Mouse (Mus musculus) spleen, adult 12 weeks (tissue): ENCODE results near the gene Cables2.

Source experiments
- DNase-seq: peaks from one replicate; pipeline ENCODE4 v3.0.0; 2022; ENCODE audit warnings: low spot score

Cables2 gene

DNA sequence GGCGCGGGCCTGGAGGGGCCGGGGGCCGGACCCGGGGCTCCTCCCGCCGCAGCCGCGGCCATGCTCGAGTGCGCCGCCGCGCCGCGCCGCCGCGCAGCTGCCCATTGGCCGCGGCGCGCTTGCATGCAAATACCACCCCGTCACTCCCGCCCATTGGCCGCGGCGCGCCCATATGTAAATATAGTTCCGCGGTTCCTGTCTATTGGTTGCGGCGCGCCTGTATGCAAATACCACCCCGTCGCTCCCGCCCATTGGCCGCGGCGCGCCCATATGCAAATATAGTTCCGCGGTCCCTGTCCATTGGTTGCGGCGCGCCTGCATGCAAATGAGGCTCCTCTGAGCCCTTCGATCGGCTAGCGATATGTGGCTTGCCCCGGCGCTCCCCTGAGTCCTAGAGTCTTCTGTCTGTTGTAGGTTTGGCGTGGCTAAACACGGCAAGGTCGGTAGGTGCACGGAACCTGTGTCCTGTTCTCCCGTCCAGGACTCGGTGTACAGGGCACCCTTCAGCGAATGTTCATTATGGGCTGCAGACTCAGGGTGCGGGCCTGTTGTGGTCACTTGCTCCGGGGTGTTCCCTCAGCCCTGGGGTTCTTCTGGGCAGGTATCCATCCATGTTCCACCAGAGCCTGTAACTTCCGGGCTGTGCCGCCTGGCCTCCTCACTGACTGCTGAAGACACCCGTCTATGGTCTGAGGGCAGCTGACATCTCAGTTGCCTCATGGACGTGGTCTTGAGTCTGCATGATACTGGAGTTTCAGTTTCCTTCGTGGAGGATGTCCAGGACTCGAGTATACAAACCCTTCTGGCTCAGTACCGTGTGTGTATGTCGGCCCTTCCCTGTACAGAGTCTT, at the start of gene Cables2:
Gene Cables2 (minus strand): TSS at position 103 of the 851 bp plus-strand sequence.
- peak; percentile 86 for DNase-seq

DNA sequence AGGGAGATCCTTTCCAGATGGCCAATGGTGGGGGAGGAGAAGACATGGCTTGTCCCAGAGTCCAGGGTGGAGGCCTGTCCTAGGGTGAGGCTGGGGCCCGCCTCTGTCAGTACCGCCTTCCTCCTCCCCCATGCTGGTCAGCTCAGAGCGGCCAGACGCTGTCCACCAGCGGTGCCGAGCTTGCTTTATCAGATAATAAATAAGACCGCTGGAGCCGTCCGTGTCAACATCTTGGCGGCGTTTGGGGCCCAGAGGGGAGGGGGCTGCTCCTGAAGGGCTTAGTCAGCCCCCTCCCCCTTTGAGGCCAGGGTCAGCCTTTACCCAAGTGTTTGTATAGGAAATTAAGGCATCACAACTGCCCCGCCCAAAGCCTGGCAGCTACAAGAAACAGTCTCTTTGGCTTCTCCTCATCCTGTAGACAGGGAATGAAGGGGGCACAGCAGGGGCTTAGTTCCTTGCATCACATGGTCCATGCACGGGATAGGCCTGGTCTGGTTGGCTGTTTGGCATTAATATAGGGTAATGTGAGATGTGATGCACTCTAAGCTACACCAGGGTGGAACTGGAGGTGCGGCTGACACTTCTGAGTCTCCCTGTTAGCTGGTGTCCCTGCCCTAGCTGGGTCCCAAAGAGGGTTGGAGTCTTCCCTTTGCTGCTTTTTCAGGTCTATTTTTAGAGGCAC, 49.5 kb upstream of the Cables2 start:
- DNase-seq: no peak

DNA sequence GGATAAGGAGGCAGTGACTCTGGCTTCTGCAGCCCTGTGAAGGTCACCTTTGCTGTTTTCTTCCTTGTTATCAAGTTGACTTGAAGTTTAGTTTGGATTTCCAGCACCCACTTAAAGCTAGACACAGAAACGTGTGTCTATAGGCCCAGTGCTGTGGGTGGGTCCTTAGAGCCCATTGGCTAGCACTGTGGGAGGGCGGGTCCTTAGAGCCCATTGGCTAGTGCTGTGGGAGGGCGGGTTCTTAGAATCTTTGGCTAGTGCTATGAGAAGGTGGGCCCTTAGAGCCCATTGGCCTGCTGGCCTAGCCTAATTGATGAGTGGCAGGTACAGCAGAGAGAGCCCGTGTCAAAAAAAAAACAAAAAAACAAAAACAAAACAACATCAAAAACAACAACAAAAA, 46.9 kb upstream of the Cables2 start:
- DNase-seq: no peak

DNA sequence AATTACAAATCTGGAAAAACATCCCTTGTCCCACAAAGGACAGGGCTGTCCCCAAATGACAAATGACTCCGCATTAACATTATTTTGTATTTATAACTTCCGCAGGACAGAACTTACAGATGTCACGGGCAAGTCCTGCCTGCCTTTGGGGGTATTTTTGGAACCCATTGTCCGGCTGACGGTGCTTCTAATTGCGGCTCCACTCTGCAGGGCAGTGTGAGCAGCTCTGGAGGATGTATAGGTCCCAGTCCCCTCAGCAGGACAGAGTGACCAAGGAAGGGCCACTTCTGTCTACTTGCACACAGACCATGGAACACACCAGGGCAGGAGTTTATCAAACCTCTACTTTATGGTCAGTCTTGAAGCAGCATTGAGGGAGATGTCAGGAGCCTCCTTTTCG, 44.3 kb upstream of the Cables2 start:
- DNase-seq: no peak

DNA sequence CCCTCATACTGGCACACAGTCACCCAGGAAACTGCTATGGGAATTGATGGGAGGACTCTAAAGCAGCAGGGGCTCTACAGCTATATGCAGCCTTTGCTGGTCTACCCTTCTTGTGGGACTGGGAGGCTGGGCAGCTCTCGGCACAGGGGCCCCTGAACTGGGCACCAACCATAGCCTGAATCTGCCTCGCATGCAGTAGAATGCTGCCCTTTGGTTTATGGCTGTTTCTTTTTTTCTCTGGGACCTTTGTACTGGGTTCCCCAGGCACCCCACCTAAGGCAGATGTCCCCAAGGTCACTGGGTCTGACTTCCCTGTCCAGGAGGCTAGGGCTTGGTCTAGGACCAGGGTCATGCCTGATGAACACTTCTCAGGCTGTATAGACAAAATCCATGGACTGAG, 41.0 kb upstream of the Cables2 start:
- DNase-seq: no peak

DNA sequence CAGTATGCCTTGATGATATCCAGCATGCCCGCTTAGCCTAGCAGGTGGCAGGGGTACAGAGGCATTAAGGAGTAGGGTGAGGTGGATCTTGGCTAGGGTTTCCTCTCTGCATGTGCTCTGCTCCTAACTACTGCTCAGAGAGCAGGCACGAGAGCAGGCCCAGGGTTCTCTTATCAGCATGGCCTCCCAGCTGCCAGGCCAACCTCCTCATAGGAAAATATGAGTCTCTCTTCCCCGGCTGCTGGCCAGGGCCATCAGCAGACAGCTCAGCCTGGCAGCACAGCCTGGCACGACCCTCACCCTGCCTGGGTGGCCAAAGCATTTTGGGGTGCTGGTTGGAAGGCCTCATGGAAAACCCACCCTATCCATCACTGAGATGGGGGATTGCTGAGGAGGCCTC, 37.9 kb upstream of the Cables2 start:
- no peak for DNase-seq

DNA sequence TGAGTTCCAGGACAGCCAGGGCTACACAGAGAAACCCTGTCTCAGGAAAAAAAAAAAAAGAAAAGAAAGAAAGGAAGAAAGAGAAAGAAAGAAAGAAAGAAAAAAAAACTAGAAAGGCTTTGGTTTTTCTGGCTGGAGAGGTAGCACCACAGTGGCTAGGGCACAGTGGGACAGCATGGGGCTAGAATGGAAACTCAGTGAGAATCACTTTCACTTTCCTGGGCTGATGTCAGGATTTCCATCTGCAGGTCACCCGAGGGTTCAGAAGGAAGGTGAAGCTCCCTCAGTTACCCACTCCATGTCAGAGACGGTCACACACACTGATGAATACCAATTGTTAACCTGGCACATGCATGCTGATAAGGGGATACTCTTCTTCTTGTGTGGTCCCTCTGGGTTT, 34.4 kb upstream of the Cables2 start:
- DNase-seq: no peak

DNA sequence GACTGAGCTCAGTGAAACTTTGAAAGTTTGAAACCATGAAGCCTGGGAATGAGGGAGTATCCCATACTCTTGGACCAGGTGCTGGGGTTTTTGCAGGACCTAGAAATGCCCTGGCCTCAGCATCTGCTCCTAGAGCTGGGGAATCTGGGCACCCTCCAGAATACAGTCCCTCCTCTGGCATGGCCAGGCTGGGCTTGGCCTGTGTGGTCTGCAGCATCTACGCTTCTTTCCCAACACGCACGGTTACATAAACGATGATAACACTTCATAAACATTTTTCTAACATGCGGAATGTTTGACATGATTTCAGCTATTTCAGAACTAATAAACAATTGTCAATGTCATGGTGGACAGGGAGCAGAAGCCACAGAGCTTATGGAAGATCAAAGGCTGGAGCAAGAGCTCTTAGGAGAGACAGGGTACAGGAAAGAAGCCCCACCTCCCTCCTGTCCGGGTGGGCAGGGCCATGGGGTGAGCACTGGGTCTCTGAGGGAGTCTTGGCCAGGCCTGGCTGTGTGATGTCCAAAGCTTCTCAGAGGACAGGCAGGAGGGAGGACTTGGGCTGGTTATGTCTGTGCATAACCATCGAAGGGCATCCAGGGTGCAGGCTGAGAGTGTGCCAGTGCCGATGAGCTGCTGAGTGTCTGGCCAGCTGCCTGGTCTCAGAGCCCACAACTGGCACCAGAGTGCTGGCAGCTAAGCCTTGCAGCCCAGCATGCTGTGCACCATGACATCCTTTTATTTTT, 33.3 kb upstream of the Cables2 start:
- no peak for DNase-seq

DNA sequence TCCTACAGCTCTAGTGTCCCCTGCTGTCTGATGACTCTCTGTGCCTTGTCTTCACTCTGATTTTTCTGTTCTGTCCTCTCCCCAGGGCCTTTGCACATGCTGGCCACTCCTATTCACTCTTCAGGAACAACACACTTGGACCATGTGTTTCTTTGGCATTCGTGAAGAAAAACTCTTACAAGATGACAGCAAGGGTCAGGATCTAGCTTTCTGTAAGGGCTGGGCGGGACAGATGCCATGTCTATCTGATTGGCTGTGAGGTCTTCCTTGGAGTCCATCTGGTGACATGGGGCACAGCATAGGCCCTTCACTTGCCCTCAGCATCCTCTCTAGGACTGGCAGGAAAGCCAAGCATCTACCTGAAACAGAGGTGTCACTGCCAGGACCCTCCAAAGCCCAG, 32.7 kb upstream of the Cables2 start:
- no peak for DNase-seq

DNA sequence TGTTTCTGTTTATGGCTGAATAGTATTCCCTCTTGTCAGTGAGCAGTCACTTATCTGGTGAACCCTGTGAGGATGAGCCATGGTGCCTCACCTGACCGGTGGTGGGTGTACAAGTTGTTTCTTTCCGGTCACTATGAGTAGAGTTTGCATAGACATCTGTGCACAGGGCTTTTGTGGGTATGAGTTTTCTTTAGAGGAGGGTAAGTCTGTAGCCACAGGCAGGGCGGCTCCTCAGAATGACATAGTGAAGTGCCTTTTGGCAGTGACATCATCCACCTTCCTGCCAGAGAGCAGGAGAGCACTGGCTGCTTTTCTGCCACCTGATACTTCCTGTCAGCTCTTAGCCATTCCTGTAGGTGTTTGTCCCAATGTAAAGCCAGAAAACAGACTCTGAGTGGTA, 32.2 kb upstream of the Cables2 start:
- no peak for DNase-seq

DNA sequence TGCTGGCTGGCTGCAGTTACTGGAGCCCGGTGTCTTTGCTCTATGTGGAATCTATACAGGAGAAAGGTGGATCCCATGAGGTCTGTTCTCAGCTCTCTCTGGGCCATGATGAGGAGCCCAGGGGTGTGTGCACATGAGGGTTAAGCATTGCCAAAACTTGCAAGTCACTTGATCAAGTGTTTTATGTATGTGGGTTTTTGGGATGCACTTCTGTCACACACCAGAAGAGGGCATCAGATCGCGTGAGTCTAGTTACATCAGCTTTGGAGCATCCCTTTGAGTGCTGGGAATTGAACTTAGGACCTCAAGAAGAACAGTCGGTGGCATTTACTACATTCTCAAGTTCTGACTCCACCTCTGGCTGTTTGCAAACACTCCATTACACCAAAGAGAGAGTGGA, 31.3 kb upstream of the Cables2 start:
- DNase-seq: no peak

DNA sequence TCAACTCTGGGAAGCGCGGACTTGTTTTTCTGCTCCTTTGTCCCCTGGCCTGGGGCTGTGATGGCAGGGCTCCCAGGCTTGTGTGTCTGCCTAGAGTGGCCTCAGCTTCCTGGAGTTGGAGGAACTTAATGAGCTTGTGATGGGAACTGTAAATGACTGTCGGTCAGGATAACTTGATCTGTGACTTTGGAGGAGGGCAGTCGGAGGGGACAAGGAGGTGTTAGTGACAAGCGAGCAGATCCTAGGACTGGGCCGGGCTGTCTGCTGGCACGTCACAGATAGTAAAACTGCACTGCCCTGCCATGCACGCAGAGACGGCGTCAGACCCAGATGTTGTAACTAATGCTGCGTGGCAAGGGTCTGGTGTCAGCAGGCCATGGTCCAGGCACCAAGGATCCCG, 30.2 kb upstream of the Cables2 start:
- DNase-seq: no peak

DNA sequence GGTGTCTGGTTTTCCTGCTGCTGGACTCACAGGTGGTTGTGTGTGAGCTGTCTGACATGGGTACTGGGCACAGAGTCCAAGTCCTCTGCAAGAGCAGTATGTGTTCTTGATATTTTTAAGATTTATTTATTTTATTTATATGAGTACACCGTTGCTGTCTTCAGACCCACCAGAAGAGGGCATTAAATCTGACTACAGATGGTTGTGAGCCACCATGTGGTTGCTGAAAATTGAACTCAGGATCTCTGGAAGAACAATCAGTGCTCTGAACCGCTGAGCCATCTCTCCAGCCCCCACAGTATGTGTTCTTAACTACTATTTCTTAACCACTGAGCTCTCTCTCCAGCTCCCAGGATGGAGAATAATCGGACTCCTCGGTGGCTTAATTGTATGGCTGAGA, 28.9 kb upstream of the Cables2 start:
- no peak for DNase-seq

DNA sequence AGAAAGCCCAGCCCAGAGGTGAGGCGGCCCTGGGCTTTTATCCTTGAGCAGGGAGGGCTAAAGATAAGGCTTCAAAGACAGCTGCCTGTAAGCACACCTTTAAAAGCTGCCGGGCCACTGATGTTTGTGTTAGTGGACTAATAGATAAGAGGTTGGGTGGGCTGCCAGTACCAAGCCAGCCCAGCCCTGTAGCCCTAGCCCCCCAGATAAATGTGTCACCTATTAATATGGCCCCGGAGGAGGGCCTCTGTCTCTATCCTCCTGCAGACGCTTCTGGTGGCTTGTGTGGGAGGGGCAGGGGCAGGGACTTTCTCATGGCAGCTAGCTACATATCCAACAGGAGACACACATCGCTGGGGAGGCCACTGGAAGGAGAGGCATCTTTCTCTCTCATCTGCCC, 27.5 kb upstream of the Cables2 start:
- no peak for DNase-seq

DNA sequence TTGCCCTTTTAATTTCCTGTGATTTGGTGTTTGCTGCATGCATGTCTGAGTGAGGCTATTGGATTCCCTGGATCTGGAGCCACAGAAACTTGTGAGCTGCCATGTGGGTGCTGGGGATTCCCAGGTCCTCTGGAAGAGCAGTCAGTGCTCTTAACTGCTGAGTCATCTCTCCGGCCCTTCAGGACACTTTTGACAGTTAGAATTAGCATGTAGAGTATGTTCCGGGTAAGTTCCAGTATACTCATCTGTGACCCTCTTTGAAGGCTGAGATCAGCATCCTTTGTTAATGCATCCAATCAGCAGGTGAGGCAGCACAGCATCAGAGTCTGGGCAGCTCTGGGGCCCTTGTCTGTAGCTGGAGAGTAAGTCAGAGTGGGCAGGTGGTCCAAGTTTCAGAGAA, 27.0 kb upstream of the Cables2 start:
- DNase-seq: no peak

DNA sequence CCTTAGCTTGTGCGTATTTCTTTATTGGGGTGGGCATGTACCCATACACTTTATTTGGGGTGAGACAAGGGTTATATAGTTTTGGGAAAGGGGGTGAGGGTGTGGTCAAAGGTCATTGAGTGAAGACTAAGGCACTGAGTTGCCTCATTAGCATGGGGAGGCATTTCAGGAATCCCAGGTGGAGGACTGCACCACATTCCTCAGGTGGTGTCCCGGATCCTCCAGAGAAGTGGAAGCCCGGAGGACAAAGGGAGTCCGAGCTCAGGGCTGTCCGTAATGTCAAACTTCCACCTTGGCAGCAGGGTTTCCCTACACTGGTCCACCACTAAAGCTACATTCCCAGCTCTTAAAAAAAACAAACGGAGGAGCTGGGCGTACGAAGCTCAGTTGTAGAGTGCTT, 19.6 kb upstream of the Cables2 start:
- no peak for DNase-seq

DNA sequence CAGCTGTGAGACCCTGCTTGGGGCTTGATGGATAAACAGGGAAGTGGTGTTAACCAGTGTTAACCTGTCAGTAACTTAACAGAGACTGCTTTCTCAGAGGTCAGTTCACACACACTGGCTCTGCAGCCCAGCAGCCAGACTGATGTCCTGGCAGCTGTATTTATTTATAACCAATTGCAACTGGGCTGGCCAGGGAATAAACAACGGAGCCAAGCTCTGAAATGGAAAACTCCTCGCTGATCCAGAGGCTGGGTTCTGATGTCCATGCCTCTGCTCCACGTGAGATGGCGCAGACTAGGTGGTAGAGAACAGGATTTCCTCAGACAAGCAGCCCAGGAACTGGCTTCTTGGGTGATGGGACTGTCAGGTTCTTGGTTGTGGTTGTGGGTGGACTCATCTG, 18.7 kb upstream of the Cables2 start:
- DNase-seq: no peak

DNA sequence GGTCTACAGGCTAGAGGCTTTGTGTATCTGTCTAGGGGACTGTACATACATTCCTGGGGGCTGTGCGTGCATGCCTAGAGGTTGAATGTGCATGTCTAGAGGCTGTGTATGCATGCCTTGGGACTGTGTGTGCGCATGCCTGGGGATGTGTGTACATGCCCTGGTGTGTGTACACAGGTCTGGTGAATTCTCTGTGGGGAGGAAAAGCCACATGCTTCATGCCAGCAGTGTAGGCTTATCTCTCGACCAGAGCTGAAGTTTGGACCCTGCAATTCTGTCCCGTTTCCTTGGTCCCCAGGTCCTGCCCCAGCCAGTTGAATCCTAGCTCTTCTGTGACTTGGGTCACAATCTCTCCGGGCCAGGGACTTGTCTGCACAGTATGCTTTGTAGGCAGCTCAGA, 18.3 kb upstream of the Cables2 start:
- no peak for DNase-seq

DNA sequence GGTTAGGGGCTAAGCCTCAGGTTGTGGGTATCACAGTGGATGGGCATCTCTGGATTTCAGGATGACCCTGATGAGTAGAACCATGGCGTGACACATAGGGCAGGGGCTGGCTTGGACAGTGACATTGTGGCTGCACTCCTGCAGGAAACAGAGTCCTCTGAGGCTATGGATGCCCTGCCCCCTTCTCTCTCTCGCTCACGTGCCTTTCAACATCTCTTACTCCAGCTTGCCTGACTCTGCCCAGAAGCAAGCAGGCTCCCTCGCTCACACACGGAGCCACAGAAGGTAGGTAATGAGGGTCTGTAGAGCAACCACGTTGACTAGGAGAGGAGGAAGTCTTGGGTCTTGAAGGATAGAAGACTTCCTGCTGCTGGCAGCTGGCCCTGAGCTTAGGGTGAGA, 17.2 kb upstream of the Cables2 start:
- no peak for DNase-seq

DNA sequence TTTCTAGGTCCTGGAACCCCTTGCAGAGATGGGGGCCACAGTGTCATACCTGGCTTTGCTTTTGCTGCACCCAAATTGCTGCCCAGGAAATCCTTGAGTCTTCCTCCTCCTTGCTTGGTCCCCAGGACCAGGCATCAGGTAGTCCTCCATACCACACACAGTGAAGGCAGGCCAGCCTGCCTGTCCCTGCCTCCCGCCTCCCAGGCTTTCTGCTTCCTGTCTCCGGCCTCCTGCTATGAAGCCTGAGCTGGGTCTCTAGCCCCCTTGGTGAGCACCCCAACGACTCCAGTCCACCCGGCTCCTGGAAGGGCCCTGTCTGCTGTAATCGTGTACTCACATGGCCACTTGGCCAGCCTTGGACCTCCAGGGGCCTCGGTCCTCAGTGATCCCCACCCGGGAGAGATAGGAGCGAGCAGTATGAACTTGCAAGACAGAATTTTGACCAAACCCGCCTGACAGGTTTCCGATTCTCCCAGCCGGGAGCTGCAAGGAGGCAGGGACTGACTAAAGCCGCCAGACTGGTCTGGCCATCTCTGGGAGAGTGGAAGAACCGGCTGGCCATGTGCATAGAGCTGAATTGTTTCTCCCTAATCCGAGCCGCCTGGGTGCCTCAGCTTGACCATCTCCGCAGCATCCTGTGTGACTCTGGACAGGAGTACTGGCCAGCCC, 16.3 kb upstream of the Cables2 start, which contains the start of gene Rbbp8nl:
Gene Rbbp8nl (minus strand): TSS at position 440 of the 669 bp plus-strand sequence.
- DNase-seq: no peak

DNA sequence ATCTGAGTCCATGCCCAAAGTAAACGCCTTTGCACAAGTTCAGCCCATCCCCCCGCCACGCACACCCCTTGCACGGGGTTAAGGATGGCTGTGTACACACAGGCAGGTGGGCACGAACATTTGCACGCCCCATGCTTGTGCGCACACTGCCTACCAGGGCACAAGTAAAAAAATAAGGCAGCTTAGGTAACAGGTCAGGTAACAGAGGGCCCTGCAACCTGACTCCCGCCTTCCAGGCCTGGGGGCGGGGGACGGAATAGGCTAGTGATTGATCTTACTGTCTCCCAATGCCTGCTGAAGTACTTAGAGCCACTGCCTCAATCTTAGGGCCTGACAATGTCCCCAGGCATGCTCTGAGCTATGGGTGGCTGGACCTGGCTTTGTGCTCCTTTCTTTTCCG, 15.7 kb upstream of the Cables2 start:
- DNase-seq: no peak

DNA sequence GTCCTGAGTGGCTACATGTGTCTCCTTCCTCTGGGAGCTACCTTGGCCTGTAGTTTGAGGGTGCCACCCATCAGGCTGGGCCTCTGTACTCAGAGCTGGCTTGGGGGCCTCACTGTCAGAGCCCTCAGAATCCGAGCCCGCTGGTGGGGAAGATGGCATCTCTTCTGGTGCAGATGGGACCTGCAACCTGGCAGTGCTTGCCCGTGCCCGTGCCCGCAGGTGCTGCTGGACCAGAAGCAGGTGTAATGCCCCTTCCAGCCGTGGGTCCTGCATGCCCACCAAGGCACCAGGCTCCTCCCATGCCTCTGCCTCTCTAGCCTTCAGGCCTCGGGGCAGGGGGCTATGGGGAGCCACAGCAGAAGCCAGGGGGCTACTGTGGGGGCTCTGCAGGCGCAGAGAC, 6.0 kb upstream of the Cables2 start:
- no peak for DNase-seq
